Mouse (Mus musculus) adrenal gland, adult 10 weeks (tissue): Measurements from ENCODE around the gene Rps6ka6. TPM values are rescaled to one million over a fixed set of nuclear protein-coding genes. Genes with fewer than 3 reads are reported as not detected.

Experiments
- polyA plus RNA-seq: library from polyadenylated mRNA; stranded (reverse); fragments of 350-450 nt; fragmentation: Illumina TruSeq; extraction: RNeasy Lipid Tissue Mini Kit (QIAGEN cat#74804); gene quantifications from one replicate; pipeline ENCODE4 v1.2.3, GENCODE M21; 2014; ENCODE audit warnings: low read depth, low replicate concordance

Gene Rps6ka6
- 7.7 TPM for polyA plus RNA-seq

GRCm38 (mm10) chrX:111537859-111538258 is at the start of gene Rps6ka6:
Rps6ka6 (minus strand) TSS chrX:111537959.

Other genes with a start within 250 kb of the Rps6ka6 start
- gene Hdx, start 159.1 kb upstream of the Rps6ka6 start, polyA plus RNA-seq: 3.8 TPM